Mouse (Mus musculus) kidney, adult 9 months (tissue): ENCODE results near the gene Arhgef25.
"Not testable (repeated sequence)": the region's sequence is repeated elsewhere in the genome, so short reads cannot be mapped to it uniquely, and the experiment has no call there.

Experiments
- DNase-seq: peaks from one replicate; pipeline ENCODE4 v3.0.0; 2022

Arhgef25 gene

DNA sequence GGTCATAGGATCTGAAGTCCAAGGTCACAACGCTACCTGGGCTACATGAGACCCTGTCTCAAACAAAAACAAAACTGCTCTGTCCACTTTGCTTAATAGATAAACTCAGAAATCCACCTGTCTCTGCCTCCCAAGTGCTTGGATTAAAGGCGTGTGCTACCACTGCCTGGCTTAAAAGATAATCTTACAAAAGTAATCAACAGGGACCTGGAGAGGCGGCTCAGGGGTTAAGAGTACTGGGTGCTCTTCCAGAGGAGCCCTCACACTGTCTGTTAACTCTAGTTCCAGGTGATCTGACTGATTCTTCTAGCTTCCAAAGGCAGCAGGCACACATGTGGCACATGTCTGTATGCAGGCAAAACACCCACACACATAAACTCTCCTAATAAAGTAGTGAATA is 13.2 kb upstream of the Arhgef25 start:
- no peak for DNase-seq

GRCm38 (mm10) chr10:127200279-127200678 is 10.4 kb upstream of the Arhgef25 start:
- DNase-seq, result no peak

DNA sequence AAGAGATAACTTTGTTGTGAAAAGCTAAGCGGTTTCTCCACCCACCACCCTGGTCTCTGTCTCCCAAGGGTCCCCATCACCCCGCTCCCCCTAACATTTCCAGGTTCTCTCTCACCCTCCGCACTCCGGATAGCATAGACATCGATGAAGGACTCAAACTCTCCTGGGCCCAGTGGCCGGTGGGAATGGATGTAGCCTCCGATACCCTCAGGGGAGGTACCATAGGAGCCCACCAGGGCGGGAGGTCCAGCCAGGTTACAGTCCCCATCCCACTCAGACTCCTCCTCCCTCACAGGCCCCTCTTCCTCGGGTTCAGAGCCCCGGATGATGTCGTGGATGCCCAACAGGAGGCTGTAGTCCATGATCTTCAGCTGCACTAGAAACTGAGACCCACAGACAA is 9.6 kb upstream of the Arhgef25 start:
- no peak for DNase-seq

- no peak for DNase-seq
Observed at GRCm38 (mm10) chr10:127199068-127199467, 9.2 kb upstream of the Arhgef25 start.

DNA sequence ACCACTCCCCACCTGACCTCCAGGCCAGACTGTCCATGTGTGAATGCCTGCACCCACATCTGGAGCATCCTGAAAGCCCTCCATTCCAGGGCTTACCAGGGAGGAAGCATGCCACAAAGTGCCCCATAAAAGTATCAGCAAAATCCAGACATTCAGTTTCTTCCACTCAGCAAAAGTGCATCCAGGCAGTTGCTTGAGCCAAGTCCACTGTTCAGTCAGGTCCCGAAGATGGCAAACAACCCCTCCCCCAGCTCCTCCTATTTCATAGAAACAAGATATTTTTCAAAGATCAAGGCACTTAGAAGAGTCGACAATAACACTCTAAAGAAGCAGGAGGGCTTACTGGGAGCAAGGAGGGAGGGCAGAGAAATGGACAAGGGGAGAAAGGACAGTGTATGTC is 8.6 kb upstream of the Arhgef25 start:
- peak; percentile 53 for DNase-seq

- DNase-seq, result no peak
Observed at GRCm38 (mm10) chr10:127197505-127198110, 7.7 kb upstream of the Arhgef25 start.

- DNase-seq, result no peak
Observed at GRCm38 (mm10) chr10:127197104-127197503, 7.2 kb upstream of the Arhgef25 start.

DNA sequence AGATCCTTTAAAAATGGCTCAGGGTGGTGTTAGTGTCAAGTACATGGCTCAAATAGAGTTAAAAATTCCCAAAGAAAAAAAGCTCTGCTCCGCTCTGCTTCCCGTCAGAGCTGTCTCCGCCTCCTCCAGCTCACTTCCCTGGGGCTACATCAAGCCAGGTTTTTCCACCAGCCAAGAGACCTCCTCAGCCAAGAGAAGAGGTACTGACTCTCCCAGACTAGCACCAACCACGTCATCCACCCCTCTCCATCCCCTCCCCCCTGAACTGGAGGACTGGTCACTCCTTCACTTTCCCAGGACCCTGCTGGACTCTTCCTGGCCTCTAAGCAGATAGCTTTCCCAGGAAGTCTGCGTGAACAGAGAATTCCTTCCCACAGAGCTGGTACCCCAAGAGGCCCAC is 6.5 kb upstream of the Arhgef25 start:
- DNase-seq, result peak; percentile 80

DNA sequence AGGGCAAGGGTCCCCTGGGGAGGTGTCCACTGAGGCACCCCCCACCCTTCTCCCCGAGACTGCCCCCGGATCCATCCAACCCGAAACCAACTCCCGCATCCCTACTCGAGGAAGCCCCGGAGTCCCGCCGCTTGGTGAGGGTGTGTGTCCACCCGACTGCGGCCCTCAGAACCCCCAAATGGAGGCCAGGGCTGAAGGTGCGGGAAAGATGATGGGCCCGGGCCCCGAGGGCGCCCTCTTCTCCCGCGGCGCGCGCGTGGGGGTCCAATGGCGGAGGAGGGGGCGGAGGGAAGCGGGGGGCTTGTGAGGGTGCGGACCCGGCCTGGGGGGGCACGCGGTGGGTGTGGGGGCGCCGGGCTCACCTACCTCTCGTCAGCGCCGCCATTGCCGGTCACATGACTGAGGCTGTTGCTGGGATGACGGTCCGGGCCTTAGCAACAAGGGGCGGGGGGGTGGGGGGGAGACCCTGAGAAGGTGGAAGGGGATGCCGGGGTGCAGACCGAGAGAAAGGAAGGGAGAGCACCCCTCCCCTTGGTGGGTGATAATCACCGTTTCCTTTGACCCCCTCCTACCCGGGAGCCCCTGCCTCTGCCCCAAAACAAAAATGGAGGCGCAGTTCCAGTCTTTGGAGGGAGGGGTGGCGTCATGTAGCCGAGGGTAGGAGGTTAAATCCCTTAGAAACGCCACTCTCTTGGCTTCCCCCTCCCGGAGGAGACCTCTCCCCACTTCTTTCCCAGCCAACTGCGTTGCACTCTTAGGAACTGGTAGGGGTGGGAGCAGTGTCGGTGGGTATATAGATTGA is 5.6 kb upstream of the Arhgef25 start, which contains the start of gene Dtx3:
Gene Dtx3, minus strand, starts transcription at position 401 of the 802 bp plus-strand sequence.
- DNase-seq, result peak; percentile 46

DNA sequence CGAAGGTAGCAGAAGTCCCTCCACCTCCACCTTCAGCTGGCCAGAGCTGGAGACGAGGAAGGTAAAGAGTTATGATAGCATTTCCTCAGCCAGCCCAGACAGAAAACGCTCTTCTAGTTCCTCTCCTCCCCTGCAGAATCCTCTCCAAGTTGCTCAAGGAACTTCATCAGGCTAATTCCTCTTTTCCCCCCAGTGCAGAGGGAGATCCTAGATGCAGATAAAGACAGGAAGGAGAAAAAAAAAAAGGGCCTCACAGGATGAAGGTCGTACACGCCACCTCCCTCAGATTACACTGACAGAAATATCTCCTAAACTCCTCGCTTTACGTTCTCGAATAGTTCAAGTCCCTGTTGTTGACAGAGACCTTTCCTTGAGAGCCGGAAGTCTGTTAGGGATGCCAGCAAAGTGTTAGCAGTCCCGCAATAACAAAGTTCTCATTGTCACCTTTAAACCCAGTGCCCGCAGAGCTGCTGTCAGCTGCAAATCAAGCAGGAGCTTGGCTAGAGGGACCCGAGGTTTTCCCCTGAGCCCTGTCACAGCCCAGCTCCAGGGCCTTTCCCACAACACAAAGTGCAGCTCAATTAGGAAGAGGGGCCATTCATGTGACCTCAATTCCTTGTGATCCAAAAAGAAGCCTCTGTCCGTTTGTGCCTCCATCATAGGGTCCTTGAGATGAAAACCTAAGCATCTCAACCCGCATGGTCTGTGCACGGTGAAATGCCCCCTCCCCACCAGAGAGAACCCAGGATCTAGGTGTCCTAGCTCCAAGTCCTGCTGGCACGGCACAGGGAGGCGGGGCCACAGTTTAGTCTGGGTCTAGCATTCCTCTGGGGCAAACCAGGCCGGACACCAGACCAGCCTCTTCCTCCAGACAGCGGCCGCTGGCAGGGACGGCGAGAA is 4.8 kb upstream of the Arhgef25 start:
- DNase-seq, result peak; percentile 84

DNA sequence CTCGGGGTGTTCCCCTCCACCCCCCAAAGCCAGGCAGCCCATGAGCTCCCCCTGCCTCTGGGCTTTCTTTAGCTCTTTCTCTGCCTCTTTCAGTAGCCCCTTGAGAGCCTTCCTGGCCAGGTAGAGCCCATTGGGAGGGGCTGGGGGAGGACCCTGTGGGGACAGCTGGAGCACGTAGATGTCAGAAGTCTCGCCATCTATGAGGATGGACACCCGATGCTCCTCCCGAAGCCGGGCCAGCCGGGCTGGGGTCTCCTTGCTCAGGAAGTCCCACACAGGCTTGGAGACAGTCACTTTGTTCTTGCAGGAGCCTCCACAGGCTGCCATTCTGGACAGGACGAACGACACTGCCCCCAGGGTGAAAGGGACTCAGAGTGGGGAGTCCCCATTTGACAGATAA is 3.1 kb upstream of the Arhgef25 start:
- DNase-seq, result no peak

- DNase-seq, result not testable (repeated sequence)
Observed at GRCm38 (mm10) chr10:127192057-127192328, 2.1 kb upstream of the Arhgef25 start.

GRCm38 (mm10) chr10:127191191-127192056 is 1.5 kb upstream of the Arhgef25 start:
- no peak for DNase-seq

DNA sequence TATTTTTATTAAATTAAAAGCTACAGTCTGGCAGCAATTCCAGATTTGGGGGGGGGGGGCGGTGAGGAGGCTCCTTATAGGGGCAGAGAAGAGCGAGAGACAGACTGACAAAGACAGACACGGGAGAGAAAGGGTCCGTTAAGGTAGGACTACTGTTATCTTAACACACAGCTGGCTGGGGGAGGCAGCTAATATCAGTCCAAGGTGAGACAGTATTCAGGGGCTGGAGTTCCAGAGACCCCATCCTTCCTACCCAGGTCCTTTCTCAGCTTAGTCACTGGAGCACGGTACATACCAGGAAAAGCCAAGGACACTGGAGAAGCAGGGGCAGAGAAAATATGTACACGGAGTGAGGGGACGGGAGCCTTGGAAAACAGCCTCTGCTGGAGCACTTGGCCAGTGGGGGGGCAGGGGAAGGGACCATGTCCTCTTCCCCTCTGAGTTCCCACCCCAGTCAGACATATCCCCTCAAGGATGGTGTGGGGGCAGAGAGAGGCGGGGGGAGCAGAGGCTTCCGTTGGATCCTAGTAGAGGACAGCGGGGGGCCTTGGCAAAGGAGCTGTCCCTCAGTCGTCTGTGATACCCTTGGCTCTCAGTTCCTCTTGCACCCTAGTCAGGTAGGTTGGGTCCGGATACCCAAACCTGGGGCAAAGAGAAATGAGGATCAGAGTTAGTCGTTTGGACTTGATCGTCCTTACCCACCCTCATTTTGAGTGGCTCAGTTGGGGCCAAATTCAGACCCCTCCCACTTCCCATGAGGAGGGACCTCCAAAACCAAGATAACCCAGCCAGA is 711 bp upstream of the Arhgef25 start:
- no peak for DNase-seq

DNA sequence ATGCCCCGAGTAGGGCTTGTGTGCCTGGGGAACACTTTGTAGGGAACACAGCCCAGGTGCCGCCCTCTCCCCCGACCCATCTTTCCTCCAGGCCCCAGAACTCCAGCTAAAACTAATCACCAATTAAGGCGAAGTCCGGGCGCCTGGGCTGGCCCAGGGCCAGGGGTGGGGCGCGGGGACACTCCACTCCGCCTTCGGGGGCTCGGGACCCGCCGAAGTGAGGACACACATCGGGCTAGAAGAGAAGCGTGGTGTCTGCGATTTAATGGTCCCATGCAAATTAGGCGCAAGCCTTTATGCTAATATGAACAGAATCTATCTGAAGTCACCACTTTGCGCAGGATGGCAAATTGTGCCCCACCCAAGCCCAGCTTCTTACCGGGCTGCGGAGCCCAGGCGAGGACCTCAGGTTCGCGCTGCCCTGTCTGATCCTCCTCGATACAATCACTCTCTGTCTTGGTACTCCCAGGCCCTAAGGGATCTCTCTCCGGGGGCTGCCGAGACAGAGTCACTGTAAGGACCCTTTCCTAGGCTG is 700 bp downstream of the Arhgef25 start:
- no peak for DNase-seq

- DNase-seq, result no peak
Observed at GRCm38 (mm10) chr10:127188465-127189115, 1.3 kb downstream of the Arhgef25 start.

DNA sequence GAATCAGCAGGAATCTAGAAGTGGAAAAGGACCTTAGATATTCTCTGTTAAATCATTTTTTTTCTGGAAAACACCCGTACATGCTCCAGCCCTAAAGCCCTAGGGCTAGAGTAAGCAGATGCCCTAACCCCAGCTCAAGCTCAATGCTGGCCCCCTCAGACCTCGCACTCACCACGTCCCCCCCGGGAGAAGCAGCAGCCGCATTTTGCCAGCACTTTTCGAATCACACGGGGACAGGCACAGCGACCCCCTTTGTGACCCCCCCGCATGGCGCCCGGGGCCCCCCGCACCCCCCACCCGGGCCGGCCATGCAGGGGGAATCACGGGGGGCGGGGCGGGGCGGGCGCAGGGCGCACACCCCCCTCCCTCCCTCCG is 1.8 kb downstream of the Arhgef25 start:
- DNase-seq, result no peak

- no peak for DNase-seq
Observed at GRCm38 (mm10) chr10:127187371-127188078, 2.4 kb downstream of the Arhgef25 start.

DNA sequence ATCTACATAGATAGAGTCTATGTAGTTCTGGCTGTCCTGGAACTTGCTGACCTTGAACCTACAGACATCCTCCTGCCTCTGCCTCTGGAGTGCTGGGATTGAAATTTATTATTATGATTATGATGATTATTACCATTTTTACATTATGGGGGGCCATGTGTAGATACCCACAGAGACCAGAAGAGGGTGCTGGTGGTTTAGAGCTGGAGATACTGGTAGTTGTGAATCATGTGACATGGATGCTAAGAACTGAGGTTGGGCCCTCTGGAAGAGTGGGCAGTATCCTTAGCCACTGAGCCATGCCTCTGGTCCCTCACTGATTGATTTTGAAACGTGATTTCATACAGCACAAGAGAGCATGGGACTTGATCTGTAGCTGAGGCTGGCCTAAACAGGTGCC is 3.4 kb downstream of the Arhgef25 start:
- DNase-seq, result no peak

GRCm38 (mm10) chr10:127185506-127185905 is 4.4 kb downstream of the Arhgef25 start:
- DNase-seq, result peak; percentile 48
